Mouse (Mus musculus) retina, postnatal 1 day (tissue): Measurements from ENCODE around the gene Mast1.

Experiments
- DNase-seq: peaks from one replicate; pipeline ENCODE4 v3.0.0-alpha.2; 2012

Mast1 gene

GRCm38 (mm10) chr8:84937620-84938485, 694 bp upstream of the Mast1 start:
- DNase-seq, result no peak

DNA sequence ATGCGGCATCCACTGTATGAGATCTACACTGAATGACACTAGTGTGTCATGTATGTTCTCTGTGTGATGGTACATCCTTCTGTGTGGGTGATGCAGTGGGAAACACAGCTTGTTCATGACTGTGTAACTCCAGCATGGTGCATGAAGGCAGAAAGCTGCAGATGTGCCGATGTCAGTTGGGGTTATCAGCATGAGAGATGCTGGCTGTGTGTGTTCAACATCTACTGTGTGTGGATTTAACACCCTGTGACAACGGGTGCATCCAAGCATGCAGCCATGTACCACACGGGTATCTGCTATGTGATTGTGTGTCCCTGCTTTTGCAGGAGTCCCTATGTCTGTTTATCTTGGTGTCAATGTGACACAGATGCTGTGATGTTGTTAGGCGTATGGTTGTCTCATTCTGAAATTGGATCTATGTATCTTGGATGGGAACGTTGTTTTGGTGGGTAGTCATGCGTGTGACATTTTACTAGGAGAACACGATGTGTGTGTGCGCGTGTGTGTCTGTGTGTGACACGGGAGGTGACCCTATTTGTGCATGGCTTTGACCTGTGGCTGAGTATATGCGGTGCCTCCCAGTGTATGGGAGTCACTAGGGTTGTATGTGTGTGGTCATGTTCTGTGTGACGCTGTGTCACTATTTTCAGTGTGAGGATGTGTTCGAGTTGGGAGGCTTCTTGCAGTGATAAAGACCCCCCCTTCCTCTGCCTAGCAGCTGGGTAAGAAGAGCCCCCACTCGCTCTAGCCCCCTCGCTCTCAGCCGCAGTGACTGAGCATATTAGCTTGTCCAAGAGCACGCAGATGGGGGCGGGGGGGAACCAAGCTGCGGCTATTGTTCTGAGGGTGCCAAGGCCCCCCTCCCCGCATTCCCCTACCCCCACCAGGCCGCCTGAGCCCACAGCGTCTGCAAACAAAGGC, 858 bp downstream of the Mast1 start:
- DNase-seq, result peak; percentile 60

DNA sequence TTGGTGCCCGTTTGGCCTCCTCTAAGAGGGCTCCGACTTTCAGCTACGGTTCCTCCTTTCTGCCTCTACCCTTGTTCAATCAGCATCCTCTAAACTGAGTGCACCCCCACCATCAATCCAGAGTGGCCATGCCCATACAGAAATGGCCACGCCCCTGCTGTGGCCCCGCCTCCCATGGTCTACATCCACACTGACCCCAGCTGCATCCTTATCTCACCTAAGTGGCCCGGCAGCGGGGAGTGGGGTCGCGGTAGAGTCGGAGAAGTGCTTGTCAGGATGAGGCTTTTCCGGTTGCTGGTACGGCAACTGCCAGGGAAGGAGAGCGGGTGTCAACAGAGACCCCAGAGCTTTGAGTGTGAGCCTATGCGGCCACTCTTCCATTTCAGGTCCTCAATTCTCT, 1.7 kb downstream of the Mast1 start:
- DNase-seq, result peak; percentile 57

DNA sequence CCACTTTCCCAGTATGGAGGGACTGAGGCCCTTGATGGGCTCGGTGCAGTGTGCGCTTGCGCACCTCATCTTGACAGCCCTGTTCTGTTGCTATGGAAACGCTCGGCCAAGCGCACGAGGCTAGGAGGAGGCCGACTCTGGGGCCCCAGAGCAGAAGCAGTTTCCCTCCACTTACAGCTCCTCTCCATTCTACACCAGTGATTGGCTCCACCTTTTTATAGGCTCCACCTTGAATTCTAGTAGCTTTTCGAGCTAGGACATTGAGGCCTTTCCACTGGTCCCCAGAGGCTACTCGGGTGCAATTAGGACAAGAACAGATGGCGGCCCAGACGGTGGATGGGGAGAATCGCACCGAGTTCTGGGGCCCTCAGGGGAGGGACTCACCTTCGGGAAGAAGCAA, 2.3 kb downstream of the Mast1 start:
- peak; percentile 93 for DNase-seq

- no peak for DNase-seq
Observed at GRCm38 (mm10) chr8:84933767-84934559, 3.2 kb downstream of the Mast1 start.

- DNase-seq, result no peak
Observed at GRCm38 (mm10) chr8:84930582-84930981, 6.6 kb downstream of the Mast1 start.

DNA sequence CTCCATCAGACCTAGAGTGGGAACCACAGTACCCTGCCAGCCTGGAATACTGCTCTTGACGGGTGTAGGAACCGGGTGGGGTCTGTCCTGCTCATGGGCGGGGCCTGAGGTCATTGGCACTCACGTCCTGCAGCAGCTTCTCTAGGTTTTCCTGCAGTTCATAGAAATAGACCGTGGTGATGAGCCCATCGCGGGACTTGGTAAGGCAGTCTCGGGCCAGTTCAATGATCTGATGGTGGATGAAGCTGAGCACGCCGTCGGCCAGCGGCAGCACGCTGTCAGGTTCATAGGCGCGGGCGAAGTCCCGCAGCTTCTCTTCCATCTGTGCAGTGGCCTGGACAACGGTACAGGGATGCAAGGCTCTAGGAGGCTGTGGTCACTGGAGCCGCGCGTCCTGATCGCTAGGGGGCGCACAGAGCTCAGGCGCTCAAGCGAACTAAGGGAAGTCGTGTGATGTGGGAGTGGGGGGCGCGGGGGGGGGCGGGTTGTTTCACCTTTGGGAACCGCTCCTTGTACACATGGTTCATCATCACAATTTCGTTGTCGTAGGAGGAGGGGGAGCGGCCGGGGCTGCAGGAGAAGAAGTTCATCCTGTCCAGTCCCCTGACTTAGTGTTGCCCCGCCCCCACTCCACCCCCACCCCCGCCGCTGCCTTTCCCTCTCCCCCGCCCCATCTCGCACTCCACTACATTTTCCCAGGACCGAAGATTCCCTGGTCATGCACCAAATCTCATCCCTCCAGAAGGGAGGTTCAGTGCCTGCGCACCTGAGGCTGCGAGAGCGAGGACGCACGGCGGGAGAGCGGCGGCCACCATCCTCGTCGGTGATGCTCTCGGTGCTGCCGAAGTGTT, 8.5 kb downstream of the Mast1 start:
- DNase-seq, result peak; percentile 89

DNA sequence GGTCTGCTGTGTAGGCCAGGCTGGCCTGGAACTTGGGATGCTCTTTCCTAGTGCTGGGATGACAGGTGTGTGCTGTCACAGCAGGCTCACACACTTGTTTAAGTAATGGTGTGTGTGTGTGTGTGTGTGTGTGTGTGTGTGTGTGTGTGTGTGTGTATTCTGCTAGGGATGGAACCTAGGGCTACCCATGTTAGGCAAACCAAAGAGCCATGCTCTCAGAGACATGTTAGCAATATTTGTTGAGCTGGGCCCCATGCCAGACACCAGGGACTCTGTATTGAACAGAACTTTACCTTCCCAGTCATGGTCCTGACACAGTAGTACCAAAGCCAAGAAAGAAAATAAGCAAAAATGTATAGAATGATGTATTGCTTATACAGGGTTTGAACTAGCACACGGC, 9.6 kb downstream of the Mast1 start:
- no peak for DNase-seq

GRCm38 (mm10) chr8:84925557-84925956, 11.6 kb downstream of the Mast1 start:
- no peak for DNase-seq

- DNase-seq, result no peak
Observed at GRCm38 (mm10) chr8:84921596-84921995, 15.6 kb downstream of the Mast1 start.

DNA sequence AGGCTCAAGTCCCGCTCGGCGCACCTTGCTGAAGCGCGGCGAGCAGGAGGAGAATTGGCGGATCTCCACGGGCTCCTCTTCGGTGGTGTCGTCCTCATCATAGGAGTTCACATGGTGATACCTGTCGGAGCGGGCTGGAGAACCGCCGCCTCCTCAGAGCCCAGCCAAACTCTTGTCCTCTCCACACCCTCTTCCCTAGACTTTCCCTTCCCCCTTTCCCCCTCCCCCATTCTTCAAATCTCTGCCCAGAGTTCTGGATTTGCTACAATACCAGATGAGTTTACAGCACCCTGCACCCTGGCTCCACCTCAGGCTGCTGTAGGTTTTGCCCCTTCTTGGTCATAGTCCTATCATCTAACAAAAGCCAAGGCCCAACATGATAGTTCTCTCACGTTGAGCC, 18.5 kb downstream of the Mast1 start:
- no peak for DNase-seq

DNA sequence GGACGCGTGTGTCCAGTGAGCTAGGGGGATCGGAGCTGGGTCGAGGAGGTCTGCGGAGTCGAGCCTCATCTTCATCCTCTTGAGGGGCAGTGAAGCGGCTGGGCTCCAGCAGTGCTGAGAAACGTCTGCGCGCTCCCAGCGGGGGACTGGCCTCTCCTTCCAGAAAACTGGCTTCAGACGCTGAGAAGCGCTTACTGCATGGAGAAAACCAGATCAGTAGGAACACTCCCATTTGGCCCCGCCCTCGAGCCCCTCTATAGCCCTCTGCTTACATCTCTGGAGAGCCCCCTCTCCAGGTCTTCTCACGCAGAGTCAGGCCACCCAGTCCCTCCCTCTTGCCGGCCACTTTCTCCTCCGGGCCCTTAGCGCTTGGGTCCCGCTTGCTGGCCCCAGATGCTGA, 19.4 kb downstream of the Mast1 start:
- DNase-seq, result no peak

GRCm38 (mm10) chr8:84915269-84915668, 21.9 kb downstream of the Mast1 start:
- DNase-seq, result no peak

- DNase-seq, result peak; percentile 64
Observed at GRCm38 (mm10) chr8:84913960-84914359, 23.2 kb downstream of the Mast1 start.

DNA sequence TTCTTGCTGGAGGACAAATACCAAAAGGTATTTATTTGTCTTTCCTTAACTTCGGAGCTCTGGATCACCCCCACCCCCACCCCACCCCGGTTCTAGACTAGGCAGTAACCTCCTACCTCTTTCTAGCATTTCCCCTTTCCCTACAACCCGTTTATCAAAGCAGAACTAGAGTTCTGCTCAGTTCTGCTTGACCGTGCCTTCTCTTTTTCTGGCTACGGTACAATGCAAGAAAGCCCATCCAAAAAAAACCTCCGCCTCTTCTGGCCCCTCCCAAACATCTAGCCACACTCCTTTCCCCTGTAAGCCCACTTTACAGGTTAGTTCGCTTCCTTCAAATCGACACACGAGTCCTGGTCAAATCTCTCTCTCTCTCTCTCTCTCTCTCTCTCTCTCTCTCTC, 23.7 kb downstream of the Mast1 start:
- DNase-seq, result no peak

GRCm38 (mm10) chr8:84912895-84913501, 24.2 kb downstream of the Mast1 start:
- peak; percentile 72 for DNase-seq

GRCm38 (mm10) chr8:84912391-84912790, 24.8 kb downstream of the Mast1 start:
- no peak for DNase-seq

GRCm38 (mm10) chr8:84911854-84912253, 25.3 kb downstream of the Mast1 start:
- no peak for DNase-seq

GRCm38 (mm10) chr8:84910551-84910950, 26.6 kb downstream of the Mast1 start:
- no peak for DNase-seq

DNA sequence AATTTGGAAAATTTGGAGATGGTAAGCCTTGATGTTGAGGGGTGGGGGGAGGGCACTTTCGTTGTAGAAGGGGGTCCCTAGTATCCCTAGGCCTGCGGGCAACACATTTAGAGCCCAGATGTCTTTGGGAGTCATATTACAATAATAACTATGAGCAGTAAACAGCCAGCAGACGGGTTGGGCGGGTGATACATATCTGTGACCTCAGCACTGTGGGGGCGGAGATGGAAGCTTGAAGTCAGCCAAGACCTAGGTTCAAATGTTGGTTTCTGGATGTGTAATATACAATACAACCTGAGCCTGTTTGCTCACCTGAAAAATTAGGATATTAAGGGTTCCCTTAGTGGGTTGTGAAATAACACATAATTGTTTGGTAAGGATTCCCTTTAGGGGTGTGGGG, 27.2 kb downstream of the Mast1 start:
- no peak for DNase-seq

DNA sequence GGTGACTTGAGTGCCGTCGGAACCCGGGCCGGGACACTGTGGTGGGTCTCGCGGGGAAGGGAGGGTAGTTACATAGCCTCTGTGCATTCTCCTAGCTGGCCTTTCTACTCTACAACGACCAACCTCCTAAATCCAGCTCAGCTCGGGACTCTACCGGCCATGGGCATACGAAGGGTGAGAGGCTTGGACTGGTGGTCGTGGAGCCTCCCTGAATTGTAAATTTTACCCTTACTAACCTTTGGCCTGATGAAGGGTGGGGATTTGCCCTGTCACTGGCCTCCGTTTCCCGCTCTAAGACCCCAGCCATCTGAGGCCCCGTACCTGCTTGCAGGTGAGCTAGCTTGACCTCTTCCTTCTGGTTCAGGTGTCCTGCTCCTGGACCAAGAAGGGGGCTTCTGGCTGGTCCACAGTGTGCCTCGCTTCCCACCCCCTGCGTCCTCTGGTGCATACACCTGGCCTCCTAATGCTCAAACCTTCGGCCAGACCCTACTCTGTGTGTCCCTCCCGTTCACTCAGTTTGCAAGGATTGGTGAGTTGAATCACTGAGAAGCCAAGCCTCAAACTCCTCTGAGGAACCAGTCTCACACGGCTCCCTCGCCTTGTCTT, 27.9 kb downstream of the Mast1 start:
- no peak for DNase-seq
